Mouse (Mus musculus) right cerebral cortex, postnatal 25 days (tissue): ENCODE measurements around the gene Rd3.
A peak's percentile ranks its signal among the peaks of the same experiment; 100 is the strongest.

Experiments used
- DNase-seq: peaks from one replicate; pipeline ENCODE4 v3.0.0; 2022

Gene Rd3

GRCm38 (mm10) chr1:191964773-191965481 lies 12.2 kb upstream of the Rd3 start:
- peak; percentile 63 for DNase-seq

GRCm38 (mm10) chr1:191969939-191970338 lies 7.2 kb upstream of the Rd3 start:
- no peak for DNase-seq

- DNase-seq = no peak
These were observed 2.4 kb upstream of the Rd3 start for GRCm38 (mm10) chr1:191974509-191975405.

GRCm38 (mm10) chr1:191981426-191982102 lies 4.4 kb downstream of the Rd3 start:
- DNase-seq = no peak

- DNase-seq = no peak
These were observed 9.7 kb downstream of the Rd3 start for GRCm38 (mm10) chr1:191986674-191987480.

GRCm38 (mm10) chr1:191987481-191987769 lies 10.3 kb downstream of the Rd3 start:
- no peak for DNase-seq

GRCm38 (mm10) chr1:191988646-191989045 lies 11.5 kb downstream of the Rd3 start:
- no peak for DNase-seq

GRCm38 (mm10) chr1:191989060-191989459 lies 11.9 kb downstream of the Rd3 start:
- DNase-seq = no peak

- DNase-seq = peak; percentile 95
These were observed 12.8 kb downstream of the Rd3 start for GRCm38 (mm10) chr1:191989994-191990393.

- DNase-seq = no peak
These were observed 15.0 kb downstream of the Rd3 start for GRCm38 (mm10) chr1:191992040-191992780.

GRCm38 (mm10) chr1:191994476-191994875 lies 17.3 kb downstream of the Rd3 start:
- DNase-seq = no peak

- DNase-seq = no peak
These were observed 18.3 kb downstream of the Rd3 start for GRCm38 (mm10) chr1:191995488-191995887.

- DNase-seq = no peak
These were observed 18.7 kb downstream of the Rd3 start for GRCm38 (mm10) chr1:191995916-191996315.

- no peak for DNase-seq
These were observed 19.5 kb downstream of the Rd3 start for GRCm38 (mm10) chr1:191996621-191997185.

GRCm38 (mm10) chr1:191999022-191999421 lies 21.9 kb downstream of the Rd3 start:
- no peak for DNase-seq
